Mouse (Mus musculus) liver, embryonic 14.5 days (tissue): ENCODE measurements around the gene Sytl4. TPM values are rescaled to one million over a fixed set of nuclear protein-coding genes. Genes with fewer than 3 reads are reported as not detected.

ENCODE experiments used
- ATAC-seq: fragments of 200-750 bp; cut with Nextera tagmentation; 2 replicates; pipeline ENCODE4 v1.8.0; 2017; ENCODE audit warnings: moderate number of reproducible peaks, mild to moderate bottlenecking, moderate library complexity; ENCODE audit not compliant: insufficient read depth
- DNase-seq, 3 experiments: peaks; one replicate each; pipeline ENCODE4 v3.0.0-alpha.2; 2012 to 2013; ENCODE audit warnings: low read depth in 3 of 3, low spot score in 3 of 3
- H3K27ac ChIP-seq: fragments of 300-500 bp; sonication (generic); 2 replicates; pipeline ENCODE4 v1.5.1; 2014; ENCODE audit warnings: moderate library complexity, mild to moderate bottlenecking, control low read depth, inconsistent platforms
- H3K27me3 ChIP-seq: fragments of 300-500 bp; sonication (generic); 2 replicates; pipeline ENCODE4 v1.6.1; 2014; ENCODE audit warnings: mild to moderate bottlenecking, low read length, moderate library complexity; ENCODE audit not compliant: control insufficient read depth, insufficient read depth
- H3K36me3 ChIP-seq: fragments of 300-500 bp; sonication (generic); replicated peaks from 2 replicates; pipeline ENCODE4 v1.6.1; 2014; ENCODE audit warnings: low read depth; ENCODE audit not compliant: control insufficient read depth, insufficient read depth
- H3K4me1 ChIP-seq, 2 experiments: fragments of 200-500 bp in 1 of 2; fragments of 300-500 bp in 1 of 2; sonication (generic) in 1 of 2; replicated peaks; 2 replicates each; pipeline ENCODE4 v1.6.1; 2012 to 2014; ENCODE audit warnings: antibody characterized with exemption in 1 of 2, inconsistent platforms in 1 of 2, low read length in 1 of 2; ENCODE audit not compliant: control insufficient read depth in 2 of 2, insufficient read depth in 2 of 2
- H3K4me2 ChIP-seq: fragments of 300-500 bp; sonication (generic); 2 replicates; pipeline ENCODE4 v1.6.1; 2014; ENCODE audit warnings: low read depth, mild to moderate bottlenecking, control low read depth, moderate library complexity
- H3K4me3 ChIP-seq, 2 experiments: fragments of 200-500 bp in 1 of 2; fragments of 300-500 bp in 1 of 2; sonication (generic) in 1 of 2; 2 replicates each; pipeline ENCODE4 v1.5.1; 2012 to 2014; ENCODE audit warnings: low read depth in 2 of 2, low read length in 2 of 2, mild to moderate bottlenecking in 2 of 2, control low read depth in 1 of 2, inconsistent platforms in 1 of 2, moderate library complexity in 1 of 2; ENCODE audit not compliant: insufficient read depth in 1 of 2
- H3K9ac ChIP-seq: fragments of 300-500 bp; sonication (generic); replicated peaks from 2 replicates; pipeline ENCODE4 v1.6.1; 2014; ENCODE audit warnings: mild to moderate bottlenecking, control low read depth, moderate library complexity
- H3K9me3 ChIP-seq: fragments of 300-500 bp; sonication (generic); 2 replicates; pipeline ENCODE4 v1.6.1; 2016; ENCODE audit warnings: low read length, mixed read lengths; ENCODE audit not compliant: control insufficient read depth
- CTCF ChIP-seq: IDR thresholded peaks from 2 replicates; pipeline ENCODE4 v1.5.1; 2016; ENCODE audit warnings: antibody characterized with exemption, low read depth, control low read depth
- EP300 ChIP-seq: IDR thresholded peaks from 2 replicates; pipeline ENCODE4 v1.6.1; 2016; ENCODE audit warnings: antibody characterized with exemption, low read depth
- WGBS: fragments of 180-500 bp; shearing (Covaris S2); extraction: QIAGEN DNeasy Blood & Tissue Kit; methylation state at CpG from one replicate; pipeline ENCODE4 v1.1.7; 2014; ENCODE audit not compliant: insufficient replicate concordance; 5-methylcytosine and 5-hydroxymethylcytosine counted together
- polyA plus RNA-seq, 2 experiments: library from polyadenylated mRNA; depleted of rRNA in 1 of 2; stranded (reverse) in 1 of 2; unstranded in 1 of 2; fragments of >200 nt; fragmentation: Nextera tagmentation in 1 of 2; extraction: Ambion mirVana in 1 of 2; gene quantifications; 2 replicates each; pipeline versions ENCODE4 v1.2.1 to v1.2.3; 2012 to 2014

Gene Sytl4
- polyA plus RNA-seq, 2 experiments, result 0.55 to 0.83 TPM

DNA sequence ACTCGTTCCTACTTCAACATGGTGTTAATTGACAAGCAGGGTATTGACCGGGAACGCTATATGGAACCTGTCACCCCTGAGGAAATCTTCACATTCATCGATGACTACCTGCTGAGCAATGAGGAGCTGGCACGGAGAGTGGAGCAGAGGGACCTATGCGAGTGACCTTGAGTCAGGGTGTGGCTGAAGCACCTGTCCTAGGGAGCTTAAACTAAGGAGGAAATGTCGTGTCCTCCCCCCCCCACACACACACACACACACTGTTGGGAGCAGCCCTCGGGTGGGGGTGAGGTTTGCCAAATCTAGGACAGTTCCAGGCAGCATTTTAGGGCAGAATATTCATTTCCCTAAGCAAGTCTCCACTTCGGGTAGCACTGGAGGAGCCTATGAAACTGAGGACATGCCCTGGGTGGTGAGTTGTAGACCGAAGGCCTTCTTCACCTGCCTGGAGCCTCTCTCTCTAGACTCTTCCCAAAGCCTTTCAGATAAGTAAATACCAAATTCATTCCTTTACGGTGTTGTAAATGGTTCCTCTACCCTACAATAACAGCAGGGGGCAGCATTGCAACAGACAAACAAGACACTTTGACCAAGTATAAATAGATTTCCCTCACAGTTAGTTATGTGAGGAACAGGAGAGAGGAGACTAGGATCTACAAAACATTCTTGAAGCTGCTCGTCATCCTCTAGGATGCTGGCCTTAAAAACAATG is 50.2 kb downstream of the Sytl4 start:
- no peaks in the 10 kb centered on the region for H3K9me3 ChIP-seq
- 41% methylated on average over 12 of the region's 12 CpGs for WGBS

DNA sequence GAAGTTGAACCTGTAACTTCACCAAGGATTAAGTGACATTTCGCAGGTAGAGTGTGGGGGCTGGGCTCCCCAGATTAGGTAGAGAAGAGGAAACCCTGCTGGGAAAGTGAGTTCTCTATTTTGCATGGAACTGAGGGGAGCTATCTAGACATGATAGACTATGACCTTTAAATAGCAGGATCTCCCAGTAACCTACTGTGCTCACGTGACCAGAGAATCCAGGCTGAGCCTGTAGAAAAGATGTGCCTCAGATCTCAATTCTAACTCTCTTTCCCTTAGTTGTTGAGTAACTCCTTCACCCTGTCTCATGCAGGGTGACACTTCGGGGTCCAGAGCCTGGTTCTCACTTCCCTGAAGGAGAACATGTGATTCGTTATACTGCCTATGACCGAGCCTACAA is 54.9 kb downstream of the Sytl4 start:
- Histone ChIP-seq H3K4me2 (no peak overlapping the region), H3K4me1 (no peaks in the 10 kb centered on the region), H3K9ac (no peak overlapping the region), H3K27me3 (no peaks in the 10 kb centered on the region), H3K9me3 (no peaks in the 10 kb centered on the region), H3K4me3 (no peak overlapping the region), H3K36me3 (no peaks in the 10 kb centered on the region), H3K27ac (no peak overlapping the region)
- 62% methylated on average over 5 of the region's 5 CpGs for WGBS
- no peak for DNase-seq
- no peak for ATAC-seq
- TF ChIP-seq CTCF (no peak), EP300 (no peak)

More for the DNA sequence above, 50.2 kb downstream of the Sytl4 start:
- H3K4me3 ChIP-seq, result no peak overlapping the region
- DNase-seq (peak; percentile 11 to 16 (median 12)), ATAC-seq (no peak)
- H3K36me3 ChIP-seq, result no peaks in the 10 kb centered on the region
- no peak overlapping the region for H3K27ac ChIP-seq
- no peaks in the 10 kb centered on the region for H3K27me3 ChIP-seq
- H3K4me2 ChIP-seq, result no peak overlapping the region
- H3K4me1 ChIP-seq, result no peaks in the 10 kb centered on the region
- TF ChIP-seq CTCF, result peak; percentile 45; the same call in 1 of the 2 replicates
- TF ChIP-seq EP300, result no peak
- H3K9ac ChIP-seq, result no peak overlapping the region

DNA sequence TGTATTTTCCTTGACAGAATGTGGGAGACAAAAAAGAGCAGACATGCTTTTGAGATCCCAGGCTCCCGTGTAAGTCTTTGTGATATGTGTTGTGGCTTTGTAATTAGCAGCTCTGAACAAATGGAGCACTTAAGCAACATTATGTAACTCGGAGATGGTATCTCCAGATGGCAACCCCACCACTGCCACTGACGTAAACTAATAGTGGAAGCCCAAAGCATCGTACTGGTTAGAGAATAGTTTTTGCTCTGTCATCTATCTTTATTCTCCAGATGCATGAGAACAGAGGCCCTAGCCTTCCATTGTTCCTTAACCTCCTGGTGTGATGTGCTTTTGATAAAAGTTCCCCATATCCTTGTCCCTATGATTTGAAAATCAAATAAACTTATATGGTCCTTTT is 60.4 kb downstream of the Sytl4 start:
- H3K36me3 ChIP-seq, result no peaks in the 10 kb centered on the region
- DNase-seq, result no peak
- no peak for TF ChIP-seq EP300
- no peak for TF ChIP-seq CTCF
- H3K27ac ChIP-seq, result no peak overlapping the region
- ATAC-seq, result no peak
- H3K4me1 ChIP-seq, result no peaks in the 10 kb centered on the region
- H3K9ac ChIP-seq, result no peak overlapping the region
- no peaks in the 10 kb centered on the region for H3K9me3 ChIP-seq
- H3K4me3 ChIP-seq, result no peak overlapping the region
- WGBS, result 22% methylated on average over 4 of the region's 4 CpGs
- no peaks in the 10 kb centered on the region for H3K27me3 ChIP-seq
- no peak overlapping the region for H3K4me2 ChIP-seq

DNA sequence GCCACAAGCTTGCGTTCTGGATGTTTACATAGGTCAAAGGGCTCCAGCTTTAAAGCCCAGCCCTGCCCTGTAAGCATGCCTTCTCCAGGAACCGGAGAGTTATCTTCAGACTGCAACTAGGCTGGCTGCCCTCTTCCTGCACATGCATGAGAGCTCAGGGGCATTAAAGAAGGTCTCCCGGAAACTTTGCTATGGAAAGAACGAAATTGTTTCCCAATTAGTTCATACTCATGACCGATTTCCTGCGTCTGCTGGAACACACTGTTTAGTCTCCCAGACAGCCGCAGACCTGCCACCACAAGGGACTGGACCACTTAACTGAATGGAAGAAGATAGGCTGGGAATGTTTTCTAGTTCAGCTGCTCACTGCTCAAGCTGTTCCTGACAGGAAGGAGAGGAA is 67.4 kb downstream of the Sytl4 start:
- Histone ChIP-seq H3K27ac (no peak overlapping the region), H3K4me3 (no peak overlapping the region), H3K9ac (no peak overlapping the region), H3K27me3 (no peaks in the 10 kb centered on the region), H3K36me3 (no peaks in the 10 kb centered on the region), H3K9me3 (no peaks in the 10 kb centered on the region), H3K4me2 (no peak overlapping the region), H3K4me1 (no peaks in the 10 kb centered on the region)
- ATAC-seq, result no peak
- 29% methylated on average over 7 of the region's 7 CpGs for WGBS
- DNase-seq, result no peak
- TF ChIP-seq EP300 (no peak), CTCF (no peak)

DNA sequence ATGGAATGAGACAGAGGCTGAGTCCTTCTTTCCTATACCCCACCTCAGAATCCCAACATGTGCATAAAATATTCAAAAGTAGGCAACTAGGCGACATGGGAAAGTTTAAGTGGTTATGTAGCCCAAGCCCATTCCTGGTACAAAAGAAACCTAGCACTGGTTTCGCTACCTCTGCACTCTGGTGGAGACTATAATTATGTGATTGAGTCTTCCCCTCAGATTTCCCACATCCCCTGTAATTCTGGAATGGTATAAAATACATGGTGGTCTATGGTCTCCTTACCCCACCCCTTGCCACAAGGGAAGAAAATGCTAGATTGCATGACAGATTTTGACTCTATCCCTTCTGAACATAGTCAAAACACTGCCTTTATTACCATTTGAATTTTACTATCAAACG is 68.6 kb downstream of the Sytl4 start:
- Histone ChIP-seq H3K4me2 (no peak overlapping the region), H3K27ac (no peak overlapping the region), H3K9ac (no peak overlapping the region), H3K36me3 (no peaks in the 10 kb centered on the region), H3K4me3 (no peak overlapping the region), H3K9me3 (no peaks in the 10 kb centered on the region), H3K4me1 (no peaks in the 10 kb centered on the region), H3K27me3 (no peaks in the 10 kb centered on the region)
- TF ChIP-seq CTCF (no peak), EP300 (no peak)
- WGBS, result 50% methylated on average over 3 of the region's 3 CpGs
- DNase-seq (no peak), ATAC-seq (no peak)
